Mouse (Mus musculus): ENCODE data around the gene Sycn.

Gene Sycn

DNA sequence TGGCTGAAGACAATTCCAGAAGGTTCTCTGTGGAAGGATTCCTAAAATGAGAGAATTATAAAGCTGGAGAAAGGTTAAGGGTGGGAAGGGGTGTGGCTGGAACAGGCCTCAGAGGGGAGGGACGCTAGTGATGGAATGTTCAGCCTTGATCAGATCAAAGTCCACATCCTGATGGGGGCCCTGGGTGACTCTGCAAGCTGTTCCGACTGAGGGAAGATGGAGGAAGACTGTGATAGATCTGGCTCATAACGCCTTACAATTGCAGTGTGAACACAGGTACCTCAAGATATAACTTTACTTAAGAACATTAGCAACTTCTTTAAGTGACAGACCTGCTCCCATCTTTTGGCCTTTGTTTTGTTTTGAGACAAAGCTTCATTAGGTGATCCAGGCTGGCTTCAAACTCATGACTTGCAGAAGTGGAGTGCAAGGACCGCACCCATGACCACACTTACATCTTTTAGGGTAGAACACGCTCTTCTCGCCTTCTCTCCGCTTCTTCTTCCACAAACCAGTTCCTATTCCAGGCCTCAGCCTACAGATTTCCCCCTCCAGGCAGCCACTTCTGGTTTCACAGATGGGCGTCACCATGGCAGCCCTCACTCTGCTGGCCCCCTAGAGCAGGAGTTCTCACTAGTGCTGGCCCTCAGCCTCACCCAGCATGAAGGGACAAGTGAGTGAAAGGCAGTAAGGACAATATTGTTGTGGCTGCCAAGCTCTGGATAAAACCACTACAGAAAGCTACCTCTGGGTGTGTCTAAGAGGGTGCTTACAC, 43.1 kb downstream of the Sycn start:
- in situ Hi-C loops (cut with MboI; ENCODE audit: unreplicated experiment in 2 of 2), result no loop called here

DNA sequence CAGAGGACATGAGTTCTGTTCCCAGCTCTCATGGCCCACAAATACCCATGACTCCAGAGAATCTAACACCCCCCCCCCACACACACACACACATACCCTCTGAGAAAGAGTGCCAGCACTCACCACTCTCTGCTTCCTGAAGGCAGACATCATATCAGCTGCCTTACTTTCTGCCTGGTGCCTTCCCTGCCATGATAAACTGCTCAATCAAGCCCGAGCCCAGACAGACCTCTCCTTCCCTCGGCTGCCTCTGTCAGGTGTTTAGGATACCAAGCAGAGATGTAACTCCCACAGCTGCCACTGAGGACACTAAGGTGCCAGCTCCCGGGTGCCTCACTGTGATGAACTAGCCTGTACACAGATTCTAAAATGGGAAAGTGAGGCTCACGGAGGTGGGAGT, 43.8 kb downstream of the Sycn start:
- in situ Hi-C loops (cut with MboI; ENCODE audit: unreplicated experiment in 2 of 2), result no loop called here

DNA sequence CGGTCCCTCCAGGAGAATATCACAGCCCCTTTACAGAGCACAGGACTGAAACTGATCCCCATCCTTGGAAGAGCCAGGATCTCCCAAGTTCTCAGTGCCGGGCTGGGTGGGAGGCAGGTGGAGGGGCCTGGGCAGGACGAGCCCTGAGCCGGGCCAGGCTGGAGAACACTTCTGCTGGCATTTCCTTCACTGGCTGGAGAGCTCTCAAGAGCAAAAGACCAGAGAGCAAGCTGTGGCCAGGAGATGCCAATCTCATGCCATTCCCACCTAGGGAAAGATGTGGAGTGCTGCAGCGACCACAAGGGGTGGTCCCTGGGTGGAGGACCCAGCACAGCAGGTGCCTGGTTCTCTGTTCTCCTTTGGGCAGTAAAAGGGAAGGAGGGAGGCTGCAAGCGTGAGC, 44.3 kb downstream of the Sycn start:
- in situ Hi-C loops (cut with MboI; ENCODE audit: unreplicated experiment in 2 of 2), result no loop called here

DNA sequence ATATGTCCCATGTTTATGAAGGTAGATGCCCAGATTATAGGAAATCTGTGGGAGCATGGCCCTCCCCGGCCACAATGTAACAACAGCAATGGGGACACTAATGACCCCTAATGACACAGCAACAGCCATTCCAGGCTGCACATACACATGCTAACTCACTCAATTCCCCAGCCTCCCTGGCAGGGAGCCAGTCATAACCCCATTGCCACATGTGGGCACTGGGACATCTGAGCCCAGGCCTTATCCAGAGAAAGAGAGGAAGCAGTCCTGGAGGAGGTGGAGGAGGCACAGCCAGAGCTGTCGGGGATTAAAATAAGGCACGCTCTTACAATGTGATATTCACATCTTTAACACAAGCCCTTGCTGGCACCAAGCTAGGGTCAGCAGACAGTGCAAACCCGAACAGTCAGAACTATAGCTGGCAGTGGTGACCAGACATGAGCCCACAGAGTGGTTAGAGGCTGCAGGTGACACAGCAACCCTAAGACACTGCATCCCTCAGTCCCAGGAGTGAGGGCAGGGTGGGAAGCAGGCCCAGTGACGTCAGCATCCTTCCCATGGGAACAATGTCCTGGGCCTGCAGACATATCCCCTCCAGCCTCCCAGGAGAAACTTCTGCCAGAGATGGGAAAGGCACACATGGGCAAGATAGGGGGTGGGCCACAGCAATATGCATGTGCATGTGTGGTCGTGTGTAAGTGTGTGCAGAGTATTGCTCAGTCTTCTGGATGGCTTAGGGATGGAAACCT, 46.2 kb downstream of the Sycn start:
- in situ Hi-C loops (cut with MboI; ENCODE audit: unreplicated experiment in 2 of 2), result no loop called here

DNA sequence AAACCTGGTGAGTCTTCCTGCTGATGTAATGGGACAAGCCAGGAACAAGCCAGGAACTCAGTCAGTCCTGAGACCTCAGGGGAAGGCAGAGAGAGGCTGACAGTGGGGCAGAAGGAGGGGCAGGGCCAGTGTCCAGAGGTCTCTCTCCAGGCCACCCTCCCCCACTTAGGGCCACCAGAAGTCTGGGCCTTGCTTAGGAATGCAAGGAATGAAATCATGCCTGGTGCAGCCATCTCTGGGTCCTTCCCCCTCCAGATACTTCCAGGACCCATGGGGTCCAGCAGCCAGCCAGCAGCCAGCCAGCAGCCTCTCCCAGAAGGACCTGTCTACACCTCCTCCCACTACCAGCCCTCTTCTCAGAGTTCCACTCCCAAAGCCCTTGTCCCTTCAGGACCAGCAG, 47.0 kb downstream of the Sycn start:
- in situ Hi-C loops (cut with MboI; ENCODE audit: unreplicated experiment in 2 of 2), result no loop called here
